Mouse (Mus musculus): ENCODE measurements around the gene Rtl8c.
"Not testable (repeated sequence)": the region's sequence is repeated elsewhere in the genome, so short reads cannot be mapped to it uniquely, and the experiment has no call there.

The Rtl8c gene

GRCm38 (mm10) chrX:53607242-53608121 is at the start of gene Rtl8c:
Gene Rtl8c (plus strand): TSS chrX:53608032.
- DNase-seq = peak; percentile 71

GRCm38 (mm10) chrX:53579311-53579710 is 28.5 kb upstream of the Rtl8c start:
- DNase-seq = no peak

DNA sequence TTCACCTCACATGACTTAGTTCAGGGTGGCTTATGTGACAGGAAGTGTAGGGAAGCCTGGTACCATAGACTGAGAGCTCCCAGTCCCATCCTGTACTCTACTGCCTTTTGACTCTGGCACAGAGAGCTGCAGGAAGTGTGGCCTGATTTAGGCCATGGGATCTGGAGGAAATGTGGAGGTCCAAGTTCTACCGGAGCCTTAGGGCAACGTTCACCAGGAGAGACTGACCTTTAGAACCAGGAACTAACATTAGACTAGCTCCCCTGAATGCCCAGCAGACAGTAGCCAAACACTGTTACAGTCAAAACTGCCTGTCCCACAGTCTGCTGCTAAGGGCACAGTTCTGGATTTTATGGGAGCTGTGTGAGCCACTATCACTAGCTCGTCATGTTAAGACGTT is 26.4 kb upstream of the Rtl8c start:
- not testable (repeated sequence) for DNase-seq

- not testable (repeated sequence) for DNase-seq
Observed at GRCm38 (mm10) chrX:53583404-53583803, 24.4 kb upstream of the Rtl8c start.

DNA sequence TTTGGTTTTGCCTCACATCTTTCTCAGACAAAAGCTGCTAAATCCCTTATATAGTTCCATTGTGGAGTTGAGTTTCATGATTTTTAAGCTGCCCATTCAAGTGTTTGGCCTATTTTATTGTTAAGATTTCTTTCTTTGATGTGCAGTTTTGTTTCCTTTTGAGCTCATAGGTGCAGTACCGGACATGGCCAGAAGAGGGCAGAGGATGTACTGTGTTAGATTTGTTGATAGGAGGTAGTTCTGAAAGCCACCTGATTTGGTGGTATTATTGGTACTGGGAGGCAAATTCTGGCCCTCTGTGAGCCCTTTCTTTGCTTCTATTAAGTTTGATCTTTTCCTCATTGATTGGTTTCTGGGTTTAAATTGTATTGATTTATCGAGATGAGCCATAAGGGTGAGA is 7.8 kb upstream of the Rtl8c start:
- peak; percentile 74 for DNase-seq

- DNase-seq = peak; percentile 5
Observed at GRCm38 (mm10) chrX:53606176-53606575, 1.7 kb upstream of the Rtl8c start.

DNA sequence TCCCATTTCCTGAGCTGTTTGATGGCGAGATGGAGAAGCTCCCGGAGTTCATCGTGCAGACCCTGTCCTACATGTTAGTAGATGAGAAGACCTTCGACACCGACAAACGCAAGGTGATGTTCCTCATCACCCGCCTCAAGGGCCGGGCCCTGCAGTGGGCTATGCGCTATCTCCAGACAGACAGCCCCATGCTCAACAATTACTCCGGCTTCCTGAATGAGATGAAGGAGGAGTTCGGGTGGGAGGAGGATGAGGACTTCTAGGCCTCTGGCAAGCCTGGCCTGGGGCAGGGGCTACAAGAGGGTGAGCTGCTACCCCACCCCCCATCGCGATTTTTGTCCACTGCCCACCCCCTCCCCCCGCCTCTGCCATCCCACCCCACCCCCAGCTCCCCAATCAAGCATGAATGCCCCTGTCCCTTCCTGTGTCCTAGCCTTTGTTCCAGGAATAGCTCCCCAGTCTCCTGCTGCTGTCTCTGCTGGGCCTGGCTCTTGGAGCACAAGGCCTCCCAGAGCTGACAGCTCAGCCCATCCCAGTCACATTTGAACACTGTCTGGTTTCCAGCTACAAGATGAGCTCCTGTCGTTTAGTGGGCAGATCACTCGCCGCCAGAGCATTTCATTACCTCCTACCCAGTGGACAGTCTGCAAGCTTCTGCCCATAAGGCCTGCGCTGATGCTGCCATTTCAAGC is 436 bp downstream of the Rtl8c start:
- DNase-seq = peak; percentile 11

GRCm38 (mm10) chrX:53608879-53609278 is 1.0 kb downstream of the Rtl8c start, which contains the start of gene Gm14597:
Gene Gm14597 (minus strand): TSS chrX:53608979.
- not testable (repeated sequence) for DNase-seq

GRCm38 (mm10) chrX:53610571-53610970 is 2.7 kb downstream of the Rtl8c start:
- DNase-seq = peak; percentile 49

DNA sequence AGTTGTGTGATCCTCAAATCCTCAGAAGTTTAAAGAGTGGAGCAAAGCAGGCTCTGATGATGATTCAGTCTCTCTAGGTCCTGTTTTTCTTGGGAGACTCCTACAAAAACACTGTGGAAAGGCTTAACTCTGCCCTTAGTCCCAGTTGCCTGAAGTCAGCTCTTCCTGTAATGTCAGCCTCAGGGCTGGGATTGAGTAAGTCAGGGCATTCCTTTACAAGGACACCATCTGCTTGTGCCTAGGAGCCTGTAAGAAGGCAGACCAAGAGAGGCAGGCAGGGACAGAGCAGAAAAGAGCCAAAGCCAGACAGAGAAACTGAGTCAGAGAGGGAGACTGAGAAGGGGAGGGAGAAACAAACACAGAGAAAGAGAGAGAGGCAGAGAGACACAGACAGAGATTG is 3.6 kb downstream of the Rtl8c start:
- not testable (repeated sequence) for DNase-seq

GRCm38 (mm10) chrX:53638107-53638506 is 30.3 kb downstream of the Rtl8c start:
- DNase-seq = not testable (repeated sequence)

- DNase-seq = not testable (repeated sequence)
Observed at GRCm38 (mm10) chrX:53642604-53642979, 34.8 kb downstream of the Rtl8c start.

- DNase-seq = peak; percentile 64
Observed at GRCm38 (mm10) chrX:53642980-53643961, 35.4 kb downstream of the Rtl8c start, which contains the start of gene Rtl8a. Gene Rtl8a (minus strand): TSS chrX:53643682.

GRCm38 (mm10) chrX:53645885-53646284 is 38.1 kb downstream of the Rtl8c start:
- no peak for DNase-seq

GRCm38 (mm10) chrX:53652917-53653316 is 45.1 kb downstream of the Rtl8c start:
- not testable (repeated sequence) for DNase-seq

Measured in right cerebral cortex, postnatal 14 days (tissue).